Mouse (Mus musculus) layer of hippocampus, adult 9-10 months (tissue): Measurements from ENCODE around the gene Rhcg.

Source experiments
- DNase-seq: peaks from one replicate; pipeline ENCODE4 v3.0.0; 2022; ENCODE audit warnings: low spot score

Rhcg gene

DNA sequence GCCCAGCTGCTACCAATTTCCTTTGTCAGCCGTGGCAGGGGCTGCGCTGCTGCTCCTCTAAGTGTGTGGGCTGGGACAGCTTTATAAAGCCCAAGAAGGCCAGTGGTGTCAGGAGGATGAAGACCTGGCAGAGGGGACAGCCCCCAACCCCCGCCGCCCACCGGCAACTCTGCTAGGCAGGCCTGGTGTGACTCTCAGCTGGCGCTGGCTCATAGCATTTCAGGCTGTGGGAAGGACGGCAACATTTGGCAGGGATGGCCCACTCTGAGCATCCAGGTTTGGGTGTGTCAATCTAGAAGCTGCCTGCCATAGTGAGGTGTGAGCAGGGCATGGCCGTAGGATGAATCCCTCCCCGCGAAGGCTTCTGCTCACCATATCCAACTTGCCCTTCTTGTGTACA, 17.3 kb downstream of the Rhcg start:
- no peak for DNase-seq

GRCm38 (mm10) chr7:79594854-79595253, 22.6 kb downstream of the Rhcg start:
- peak; percentile 59 for DNase-seq

- peak; percentile 55 for DNase-seq
Measured at GRCm38 (mm10) chr7:79591812-79592731, 25.4 kb downstream of the Rhcg start.

DNA sequence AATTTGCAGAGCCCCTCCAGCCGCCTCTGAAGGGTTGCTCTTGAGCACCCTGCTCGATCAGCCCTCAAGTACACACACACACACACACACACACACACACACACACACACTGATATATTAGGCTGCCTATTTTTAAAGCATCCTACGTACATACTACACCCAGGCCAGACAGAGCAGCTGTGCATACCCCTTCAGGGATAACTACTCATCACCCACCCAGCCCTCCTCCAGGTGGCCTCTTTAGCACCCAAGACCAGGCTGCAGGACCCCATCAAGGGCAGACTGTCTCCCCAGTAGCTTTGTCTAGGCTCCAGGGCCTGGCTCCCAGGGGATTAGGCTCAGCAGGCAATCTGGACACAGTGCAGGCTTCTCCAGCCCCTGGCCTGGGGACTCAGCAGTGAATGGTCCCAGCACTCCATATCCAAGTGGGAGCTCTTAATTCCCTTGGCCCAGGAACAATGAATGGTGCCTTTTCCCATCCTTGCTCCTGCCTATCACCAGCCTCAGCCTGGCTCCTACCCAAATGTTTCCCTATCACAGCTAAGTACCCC, 26.8 kb downstream of the Rhcg start:
- no peak for DNase-seq

- no peak for DNase-seq
Measured at GRCm38 (mm10) chr7:79589763-79590559, 27.5 kb downstream of the Rhcg start.

DNA sequence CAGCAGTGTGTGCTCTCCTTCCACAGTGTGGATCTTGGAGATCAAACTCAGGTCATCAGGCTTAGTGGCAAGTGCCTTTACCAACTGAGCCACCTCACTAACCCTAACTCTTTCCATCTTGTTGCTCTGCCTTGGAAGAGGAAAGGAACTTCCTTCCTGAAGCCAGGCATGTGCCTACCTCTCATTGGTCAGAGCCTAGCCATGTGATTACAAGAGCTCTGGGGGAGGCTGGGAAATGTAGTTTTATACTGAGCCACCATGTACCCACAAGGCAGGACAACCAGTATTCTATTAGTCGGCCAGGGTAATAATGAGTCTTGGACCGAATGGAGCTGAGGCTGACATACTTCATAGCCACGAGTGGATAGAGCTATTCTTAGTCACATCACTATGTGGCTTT, 29.2 kb downstream of the Rhcg start:
- DNase-seq = no peak

- no peak for DNase-seq
Measured at GRCm38 (mm10) chr7:79578851-79579241, 38.6 kb downstream of the Rhcg start.

DNA sequence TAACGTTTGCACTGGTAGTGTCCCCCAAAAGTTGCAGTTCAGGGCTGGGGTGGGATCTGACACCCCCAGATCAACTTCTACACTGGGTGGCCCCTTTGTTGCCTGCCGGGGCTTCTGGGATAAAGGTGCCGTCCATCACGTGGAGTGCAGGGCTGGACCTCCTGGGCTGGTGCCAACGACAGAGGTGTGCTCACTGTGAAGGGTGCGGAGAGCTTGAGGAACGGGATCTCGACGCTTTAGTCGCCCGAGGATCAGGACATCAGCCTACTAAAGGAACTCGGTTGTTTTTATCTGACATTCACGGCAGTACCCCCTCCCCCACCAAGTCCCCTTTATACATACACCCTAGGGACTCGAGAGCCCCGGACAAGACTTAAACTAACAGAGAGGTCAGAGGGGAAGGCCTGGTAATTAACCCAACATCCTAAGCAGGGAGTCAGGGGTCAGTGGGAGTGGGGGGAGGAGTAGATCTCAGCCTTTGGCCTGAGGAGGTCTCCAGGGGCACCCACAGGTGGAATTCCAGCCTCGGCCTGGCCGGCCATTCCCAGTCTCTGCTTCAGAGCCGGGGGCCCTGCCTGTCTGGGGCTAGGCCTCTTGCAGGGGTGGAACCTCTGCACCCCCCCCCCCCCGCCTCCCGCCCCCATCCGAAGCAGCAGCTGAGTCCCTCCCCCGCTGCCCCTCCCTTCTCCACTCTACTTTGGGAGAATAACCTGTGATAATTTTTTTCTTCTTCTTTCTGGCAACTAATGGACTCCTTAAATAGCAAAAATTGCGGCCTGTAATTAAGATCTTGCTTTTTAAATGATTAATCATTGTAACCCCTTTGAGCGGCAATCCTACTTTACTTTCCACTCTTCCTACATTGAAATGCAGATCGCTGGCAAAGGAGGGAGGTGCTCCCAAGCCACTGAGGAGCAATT, 39.3 kb downstream of the Rhcg start:
- DNase-seq = no peak

DNA sequence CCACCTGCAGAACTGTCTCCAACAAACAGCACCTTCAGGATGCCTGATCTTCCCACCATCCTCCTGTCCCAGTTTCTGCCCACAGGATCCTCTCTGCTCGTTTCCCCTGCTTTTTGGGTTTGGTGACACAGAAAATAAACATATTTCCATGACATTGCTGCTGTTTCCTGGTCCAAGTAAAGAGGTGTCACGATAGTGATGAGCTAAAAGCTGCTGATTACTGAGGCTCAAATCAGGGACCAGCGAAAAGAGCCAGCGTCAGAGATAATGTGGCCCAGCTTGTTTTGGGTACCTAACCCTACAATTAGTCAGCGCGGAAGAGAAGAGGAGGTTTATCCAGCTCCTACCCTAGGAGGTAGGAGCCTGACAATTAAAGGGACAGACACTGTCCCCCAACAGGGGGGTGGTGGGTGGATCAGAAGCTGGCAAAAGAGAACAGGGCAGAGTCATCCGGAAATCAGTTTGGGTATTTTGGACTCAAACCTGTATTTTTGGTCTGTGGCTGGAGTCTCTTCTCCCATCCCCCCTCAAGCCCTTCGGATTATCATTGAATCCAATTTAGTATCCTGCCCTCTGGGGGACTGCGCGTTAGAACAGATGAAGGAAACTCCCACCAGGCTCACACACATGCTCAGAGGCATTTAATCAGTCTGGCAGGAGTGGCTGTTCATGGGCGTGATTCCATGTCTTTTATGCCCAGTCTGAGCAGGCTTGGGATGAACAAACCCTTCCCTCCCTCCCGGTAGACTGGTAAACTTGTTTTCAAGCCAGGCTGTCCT, 40.2 kb downstream of the Rhcg start:
- DNase-seq = peak; percentile 53

- no peak for DNase-seq
Measured at GRCm38 (mm10) chr7:79576659-79577058, 40.8 kb downstream of the Rhcg start.

GRCm38 (mm10) chr7:79572191-79572818, 45.2 kb downstream of the Rhcg start:
- no peak for DNase-seq

- DNase-seq = no peak
Measured at GRCm38 (mm10) chr7:79568937-79569535, 48.4 kb downstream of the Rhcg start.

DNA sequence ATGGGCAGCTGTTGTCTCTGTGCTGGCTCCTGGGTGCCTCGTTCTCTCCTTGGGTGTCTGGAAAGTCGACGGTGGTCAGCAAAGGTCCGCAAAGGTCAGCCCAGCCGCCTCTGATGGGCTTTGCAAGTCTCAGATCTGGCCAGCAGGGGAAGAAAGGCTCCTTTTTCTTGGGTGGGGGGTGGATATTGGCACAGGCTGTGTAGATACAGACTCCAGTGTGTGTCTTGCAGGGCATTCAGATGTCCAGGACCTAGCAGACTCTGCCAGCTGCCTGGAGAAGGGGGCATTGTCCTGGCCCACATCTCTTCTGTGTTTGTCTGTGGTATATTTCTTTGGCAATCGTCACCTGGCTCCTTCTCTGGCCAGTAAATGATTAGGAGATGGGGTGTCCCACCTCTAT, 49.2 kb downstream of the Rhcg start:
- no peak for DNase-seq

- DNase-seq = no peak
Measured at GRCm38 (mm10) chr7:79563675-79564074, 53.8 kb downstream of the Rhcg start.

GRCm38 (mm10) chr7:79562385-79562784, 55.1 kb downstream of the Rhcg start:
- no peak for DNase-seq

- no peak for DNase-seq
Measured at GRCm38 (mm10) chr7:79558698-79559097, 58.8 kb downstream of the Rhcg start.

DNA sequence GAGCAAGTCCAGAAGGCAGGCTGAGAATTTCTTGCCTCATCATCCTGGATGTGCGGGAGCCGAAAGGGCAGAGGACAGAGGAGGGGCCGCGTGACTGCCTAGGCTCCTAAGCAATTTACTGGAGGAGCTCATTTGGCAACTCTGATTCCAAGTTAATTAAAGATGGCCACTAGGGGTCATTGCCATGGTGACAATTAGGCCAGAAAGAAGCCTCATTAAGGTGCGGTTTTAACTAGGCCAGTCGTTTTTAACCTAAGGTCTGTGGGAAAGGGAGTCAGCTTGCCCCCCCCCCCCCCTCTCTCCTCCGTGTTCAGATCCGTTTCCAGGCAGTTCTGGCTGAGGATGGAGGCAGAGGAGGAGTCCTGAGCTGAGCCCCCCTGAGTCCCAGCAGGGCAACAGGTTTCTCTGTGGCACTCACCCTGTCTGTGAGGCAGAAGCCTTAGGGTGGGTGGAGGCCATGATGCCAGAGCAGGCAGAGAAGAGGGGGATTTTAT, 59.7 kb downstream of the Rhcg start:
- DNase-seq = no peak

DNA sequence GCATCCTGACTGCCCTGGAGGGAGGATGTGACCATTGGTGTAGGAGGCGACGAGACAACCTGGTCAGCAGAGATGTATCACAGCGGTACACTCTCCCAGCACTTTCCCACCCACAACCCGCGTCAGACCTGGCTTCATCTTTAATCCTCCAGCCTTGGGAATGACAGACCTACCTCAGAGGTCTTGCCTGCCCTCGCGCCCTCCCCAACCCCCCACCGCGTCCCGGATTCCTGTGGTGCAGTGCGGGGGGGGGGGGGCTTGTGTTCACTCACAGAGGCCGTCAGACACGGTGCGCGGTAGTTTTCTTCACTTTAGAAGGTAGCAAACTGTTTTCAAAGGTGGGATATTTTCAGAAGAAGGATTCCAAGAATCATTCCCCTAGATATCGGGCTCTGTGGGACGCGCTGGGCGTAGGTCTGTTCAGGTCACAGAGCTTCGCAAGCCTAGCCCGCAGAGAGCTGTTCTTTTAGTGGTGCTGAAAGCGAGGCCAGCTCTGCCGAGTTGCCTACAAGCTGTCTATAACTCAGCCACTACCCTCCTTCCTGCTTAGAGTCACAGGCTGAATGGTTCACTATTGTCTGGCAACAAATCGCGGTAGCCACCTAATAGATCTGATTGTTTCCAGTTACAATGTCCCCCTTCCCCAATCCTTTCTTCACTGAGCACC, 62.0 kb downstream of the Rhcg start:
- no peak for DNase-seq

DNA sequence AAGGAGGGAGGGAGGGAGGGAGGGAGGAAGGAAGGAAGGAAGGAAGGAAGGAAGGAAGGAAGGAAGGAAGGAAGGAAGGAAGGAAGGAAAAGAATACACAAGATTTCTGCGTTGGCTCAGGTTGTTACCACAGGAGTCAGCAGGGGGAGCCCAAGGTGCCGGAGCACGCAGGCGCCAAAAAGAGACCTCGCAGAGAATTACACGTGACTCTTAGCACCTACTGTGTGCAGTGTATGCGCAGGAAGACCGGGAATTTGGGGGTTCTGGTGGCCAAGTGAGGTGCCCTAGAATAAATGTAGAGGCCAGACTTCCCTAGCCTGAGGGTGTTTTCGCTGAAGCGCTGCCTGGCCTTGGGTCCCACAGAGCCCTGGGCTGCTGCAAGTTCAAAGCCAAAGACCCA, 64.8 kb downstream of the Rhcg start:
- DNase-seq = no peak
